Mouse (Mus musculus): ENCODE results near the gene Ctso. TPM values are rescaled to one million over a fixed set of nuclear protein-coding genes. Genes with fewer than 3 reads are reported as not detected.

The Ctso gene
- polyA plus RNA-seq, 1 experiment: 2.9 TPM

DNA sequence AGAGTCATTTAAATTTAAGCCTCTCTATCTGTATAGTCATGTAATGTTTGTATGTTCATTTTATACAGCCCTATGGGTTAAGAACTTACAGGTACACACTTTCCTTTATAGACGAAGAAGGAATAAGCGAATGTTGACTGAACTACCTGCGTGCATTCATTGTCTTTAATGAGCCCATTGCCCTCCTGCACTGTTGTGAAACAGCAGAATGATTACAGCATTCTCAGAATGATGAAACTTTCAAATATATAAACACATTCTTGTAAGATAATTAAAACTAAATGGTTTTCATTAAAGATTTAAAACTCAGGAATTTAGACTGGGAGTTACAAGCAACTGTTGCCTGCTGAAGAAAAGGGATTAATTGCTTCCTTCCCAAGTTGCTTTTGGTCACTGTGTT is 55.2 kb downstream of the Ctso start:
- no peak overlapping the region for H3ac ChIP-seq (ENCODE audit: control insufficient read depth, insufficient read length)
- no peak overlapping the region for H3K4me2 ChIP-seq (ENCODE audit: low read depth)
- no peaks in the 10 kb centered on the region for H3K79me2 ChIP-seq (ENCODE audit: control insufficient read depth, insufficient read depth)
- H3K27me3 ChIP-seq (ENCODE audit: control insufficient read depth, insufficient read depth, insufficient read length): no peaks in the 10 kb centered on the region
- no peak overlapping the region for H3K4me3 ChIP-seq
- TF ChIP-seq TCF3 (IDR thresholded peaks at IDR 0.05; ENCODE audit: insufficient read length, low read depth) (no peak), E2F4 (IDR thresholded peaks at IDR 0.05; ENCODE audit: insufficient read depth) (no peak), TCF12 (IDR thresholded peaks at IDR 0.05; ENCODE audit: insufficient read depth, poor library complexity, severe bottlenecking) (no peak), USF1 (IDR thresholded peaks at IDR 0.05; ENCODE audit: low read depth) (no peak), MAX (IDR thresholded peaks at IDR 0.05; ENCODE audit: low read depth) (no peak), SRF (IDR thresholded peaks at IDR 0.05; ENCODE audit: control insufficient read depth, insufficient read length, low read depth) (no peak), CEBPB (IDR thresholded peaks at IDR 0.05; ENCODE audit: insufficient read depth, poor library complexity, severe bottlenecking) (no peak)
- no peaks in the 10 kb centered on the region for H3K36me3 ChIP-seq (ENCODE audit: control insufficient read depth, insufficient read depth)

DNA sequence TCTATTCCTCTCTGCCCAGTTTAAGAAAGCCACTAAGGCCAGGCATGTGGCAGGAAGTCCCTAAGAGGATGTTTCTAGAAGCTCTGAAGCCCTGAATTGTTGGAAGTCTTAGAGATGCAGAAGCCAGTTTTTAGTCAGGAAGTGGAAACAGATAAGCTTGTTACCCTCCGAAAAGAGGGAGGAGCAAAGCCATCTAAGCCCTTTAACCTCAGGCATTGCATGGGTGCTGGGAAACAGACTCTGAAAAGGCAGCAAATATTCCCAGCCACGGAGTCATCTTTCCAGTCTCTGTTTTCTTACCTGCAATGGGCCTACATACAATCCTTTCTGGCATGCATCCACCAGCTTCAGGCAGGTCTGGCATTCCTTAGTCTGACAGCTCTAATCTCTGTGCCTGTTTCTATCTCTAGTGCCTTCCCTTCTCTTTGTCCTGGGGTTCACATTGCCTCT is 57.3 kb downstream of the Ctso start:
- H3K79me2 ChIP-seq (ENCODE audit: control insufficient read depth, insufficient read depth): no peaks in the 10 kb centered on the region
- H3K36me3 ChIP-seq (ENCODE audit: control insufficient read depth, insufficient read depth): no peaks in the 10 kb centered on the region
- no peak for TF ChIP-seq MAX (IDR thresholded peaks at IDR 0.05; ENCODE audit: low read depth)
- TF ChIP-seq CEBPB (IDR thresholded peaks at IDR 0.05; ENCODE audit: insufficient read depth, poor library complexity, severe bottlenecking): no peak
- TF ChIP-seq E2F4 (IDR thresholded peaks at IDR 0.05; ENCODE audit: insufficient read depth): no peak
- TF ChIP-seq TCF3 (IDR thresholded peaks at IDR 0.05; ENCODE audit: insufficient read length, low read depth): no peak
- TF ChIP-seq REST (IDR thresholded peaks at IDR 0.05; ENCODE audit: insufficient read depth, insufficient read length): no peak
- no peak for TF ChIP-seq TCF12 (IDR thresholded peaks at IDR 0.05; ENCODE audit: insufficient read depth, poor library complexity, severe bottlenecking)
- TF ChIP-seq MYOG (IDR thresholded peaks at IDR 0.05; ENCODE audit: control insufficient read depth in 1 of 3, insufficient read depth in 1 of 3, insufficient read length in 2 of 3, low read depth in 2 of 3): no peak
- no peak for TF ChIP-seq POLR2AphosphoS2 (IDR thresholded peaks at IDR 0.05; ENCODE audit: insufficient read length, low read depth)
- TF ChIP-seq SRF (IDR thresholded peaks at IDR 0.05; ENCODE audit: control insufficient read depth, insufficient read length, low read depth): no peak
- no peak for TF ChIP-seq USF1 (IDR thresholded peaks at IDR 0.05; ENCODE audit: low read depth)
- TF ChIP-seq MYOD1 (IDR thresholded peaks at IDR 0.05; ENCODE audit: control insufficient read depth in 1 of 3, insufficient read length in 2 of 3, low read depth in 2 of 3): no peak
- TF ChIP-seq POLR2A (IDR thresholded peaks at IDR 0.05; ENCODE audit: insufficient read length, low read depth): no peak
- no peaks in the 10 kb centered on the region for H3K27me3 ChIP-seq (ENCODE audit: control insufficient read depth, insufficient read depth, insufficient read length)
- H3K4me3 ChIP-seq: no peak overlapping the region
- no peak overlapping the region for H3K4me2 ChIP-seq (ENCODE audit: low read depth)
- no peak overlapping the region for H3ac ChIP-seq (ENCODE audit: control insufficient read depth, insufficient read length)

- Histone ChIP-seq H3K79me2 (ENCODE audit: control insufficient read depth, insufficient read depth) (no peaks in the 10 kb centered on the region), H3ac (ENCODE audit: control insufficient read depth, insufficient read length) (no peak overlapping the region), H3K27me3 (ENCODE audit: control insufficient read depth, insufficient read depth, insufficient read length) (no peaks in the 10 kb centered on the region), H3K4me2 (ENCODE audit: low read depth) (no peak overlapping the region), H3K36me3 (ENCODE audit: control insufficient read depth, insufficient read depth) (no peaks in the 10 kb centered on the region), H3K4me3 (no peak overlapping the region)
- TF ChIP-seq MYOG (IDR thresholded peaks at IDR 0.05; ENCODE audit: control insufficient read depth in 1 of 3, insufficient read depth in 1 of 3, insufficient read length in 2 of 3, low read depth in 2 of 3) (no peak), USF1 (IDR thresholded peaks at IDR 0.05; ENCODE audit: low read depth) (no peak), MAX (IDR thresholded peaks at IDR 0.05; ENCODE audit: low read depth) (no peak), TCF12 (IDR thresholded peaks at IDR 0.05; ENCODE audit: insufficient read depth, poor library complexity, severe bottlenecking) (no peak), TCF3 (IDR thresholded peaks at IDR 0.05; ENCODE audit: insufficient read length, low read depth) (no peak), SRF (IDR thresholded peaks at IDR 0.05; ENCODE audit: control insufficient read depth, insufficient read length, low read depth) (no peak), MYOD1 (IDR thresholded peaks at IDR 0.05; ENCODE audit: control insufficient read depth in 1 of 3, insufficient read length in 2 of 3, low read depth in 2 of 3) (no peak), CEBPB (IDR thresholded peaks at IDR 0.05; ENCODE audit: insufficient read depth, poor library complexity, severe bottlenecking) (no peak), POLR2A (IDR thresholded peaks at IDR 0.05; ENCODE audit: insufficient read length, low read depth) (no peak), POLR2AphosphoS2 (IDR thresholded peaks at IDR 0.05; ENCODE audit: insufficient read length, low read depth) (no peak)
Observed at GRCm38 (mm10) chr3:81990531-81990930, 58.1 kb downstream of the Ctso start.

DNA sequence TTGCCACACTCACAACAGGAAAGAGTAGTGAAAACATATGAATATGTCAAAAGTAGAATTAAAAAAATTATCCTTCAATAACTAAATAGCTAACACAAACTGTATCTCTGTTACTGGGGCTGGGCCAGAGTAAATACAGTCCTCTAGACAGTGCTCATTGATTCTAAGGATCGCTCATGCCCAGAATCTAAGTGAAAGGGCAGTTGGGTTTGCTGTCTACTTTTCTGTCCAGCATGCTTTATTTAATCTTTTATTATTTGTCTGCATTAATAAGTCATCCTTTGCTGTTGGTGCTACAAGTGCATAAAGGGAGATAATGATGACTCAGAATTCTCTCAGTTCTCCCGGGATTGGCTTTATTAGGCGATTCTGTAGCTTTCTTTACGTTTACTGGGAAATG is 63.0 kb downstream of the Ctso start:
- no peaks in the 10 kb centered on the region for H3K79me2 ChIP-seq (ENCODE audit: control insufficient read depth, insufficient read depth)
- no peaks in the 10 kb centered on the region for H3K36me3 ChIP-seq (ENCODE audit: control insufficient read depth, insufficient read depth)
- H3ac ChIP-seq (ENCODE audit: control insufficient read depth, insufficient read length): no peak overlapping the region
- no peak overlapping the region for H3K4me2 ChIP-seq (ENCODE audit: low read depth)
- H3K4me3 ChIP-seq: no peak overlapping the region
- no peak for TF ChIP-seq MYOD1 (IDR thresholded peaks at IDR 0.05; ENCODE audit: control insufficient read depth in 1 of 3, insufficient read length in 2 of 3, low read depth in 2 of 3)
- no peak for TF ChIP-seq POLR2AphosphoS2 (IDR thresholded peaks at IDR 0.05; ENCODE audit: insufficient read length, low read depth)
- TF ChIP-seq TCF3 (IDR thresholded peaks at IDR 0.05; ENCODE audit: insufficient read length, low read depth): no peak
- no peak for TF ChIP-seq REST (IDR thresholded peaks at IDR 0.05; ENCODE audit: insufficient read depth, insufficient read length)
- TF ChIP-seq E2F4 (IDR thresholded peaks at IDR 0.05; ENCODE audit: insufficient read depth): no peak
- no peak for TF ChIP-seq MYOG (IDR thresholded peaks at IDR 0.05; ENCODE audit: control insufficient read depth in 1 of 3, insufficient read depth in 1 of 3, insufficient read length in 2 of 3, low read depth in 2 of 3)
- TF ChIP-seq MAX (IDR thresholded peaks at IDR 0.05; ENCODE audit: low read depth): no peak
- TF ChIP-seq POLR2A (IDR thresholded peaks at IDR 0.05; ENCODE audit: insufficient read length, low read depth): no peak
- no peak for TF ChIP-seq USF1 (IDR thresholded peaks at IDR 0.05; ENCODE audit: low read depth)
- H3K27me3 ChIP-seq (ENCODE audit: control insufficient read depth, insufficient read depth, insufficient read length): peaks cover 9% of the 10 kb centered on the region

GRCm38 (mm10) chr3:81995988-81996387 is 63.6 kb downstream of the Ctso start:
- no peak overlapping the region for H3K4me3 ChIP-seq
- no peak overlapping the region for H3ac ChIP-seq (ENCODE audit: control insufficient read depth, insufficient read length)
- H3K36me3 ChIP-seq (ENCODE audit: control insufficient read depth, insufficient read depth): no peaks in the 10 kb centered on the region
- H3K4me2 ChIP-seq (ENCODE audit: low read depth): no peak overlapping the region
- TF ChIP-seq MYOD1 (IDR thresholded peaks at IDR 0.05; ENCODE audit: control insufficient read depth in 1 of 3, insufficient read length in 2 of 3, low read depth in 2 of 3): no peak
- no peak for TF ChIP-seq USF1 (IDR thresholded peaks at IDR 0.05; ENCODE audit: low read depth)
- TF ChIP-seq POLR2A (IDR thresholded peaks at IDR 0.05; ENCODE audit: insufficient read length, low read depth): no peak
- no peak for TF ChIP-seq TCF12 (IDR thresholded peaks at IDR 0.05; ENCODE audit: insufficient read depth, poor library complexity, severe bottlenecking)
- no peak for TF ChIP-seq MYOG (IDR thresholded peaks at IDR 0.05; ENCODE audit: control insufficient read depth in 1 of 3, insufficient read depth in 1 of 3, insufficient read length in 2 of 3, low read depth in 2 of 3)
- H3K27me3 ChIP-seq (ENCODE audit: control insufficient read depth, insufficient read depth, insufficient read length): peaks cover 15% of the 10 kb centered on the region
- H3K79me2 ChIP-seq (ENCODE audit: control insufficient read depth, insufficient read depth): no peaks in the 10 kb centered on the region

Other genes with a start within 250 kb of the Ctso start
- not detected for gene Tdo2, start 43.6 kb downstream of the Ctso start, polyA plus RNA-seq (2012; fragmentation: generic; extraction: Trizol)
- gene Asic5, start 49.7 kb downstream of the Ctso start, polyA plus RNA-seq (2012; fragmentation: generic; extraction: Trizol): not detected
- not detected for gene Gucy1b1, start 142.1 kb downstream of the Ctso start, polyA plus RNA-seq (2012; fragmentation: generic; extraction: Trizol)
- gene Gucy1a1, start 213.2 kb downstream of the Ctso start, polyA plus RNA-seq (2012; fragmentation: generic; extraction: Trizol): not detected

All from myocyte (in vitro differentiated cells).